Mouse (Mus musculus) small intestine, adult 2 months (tissue): Measurements from ENCODE around the gene Spdye4b. TPM values are rescaled to one million over a fixed set of nuclear protein-coding genes. Genes with fewer than 3 reads are reported as not detected.

Experiments
- H3K27ac ChIP-seq: fragments of 200-500 bp; 2 replicates; pipeline ENCODE4 v1.5.1; 2012; ENCODE audit warnings: low read depth, low read length, control low read depth, inconsistent platforms; ENCODE audit not compliant: insufficient read depth
- H3K27me3 ChIP-seq: fragments of 200-500 bp; 2 replicates; pipeline ENCODE4 v1.6.1; 2012; ENCODE audit warnings: mild to moderate bottlenecking, moderate library complexity, low read length, inconsistent platforms; ENCODE audit not compliant: control insufficient read depth, insufficient read depth
- H3K36me3 ChIP-seq: fragments of 200-500 bp; 2 replicates; pipeline ENCODE4 v1.6.1; 2012; ENCODE audit warnings: mild to moderate bottlenecking, low read length, control low read depth, inconsistent platforms; ENCODE audit not compliant: control insufficient read depth, insufficient read depth
- H3K4me1 ChIP-seq: fragments of 200-500 bp; 2 replicates; pipeline ENCODE4 v1.6.1; 2012; ENCODE audit warnings: low read length, inconsistent platforms, mixed read lengths; ENCODE audit not compliant: control insufficient read depth, insufficient read depth, insufficient read length
- H3K4me3 ChIP-seq: fragments of 200-500 bp; 2 replicates; pipeline ENCODE4 v1.5.1; 2012; ENCODE audit warnings: low read depth, mild to moderate bottlenecking, control low read depth, inconsistent platforms, low read length, moderate library complexity
- CTCF ChIP-seq: fragments of 200-500 bp; IDR thresholded peaks from 2 replicates; pipeline ENCODE4 v1.5.1; 2012; ENCODE audit warnings: low read depth, mild to moderate bottlenecking, control low read depth, inconsistent platforms, low read length, moderate library complexity, mixed read lengths; ENCODE audit not compliant: insufficient replicate concordance, insufficient read length; ENCODE audit errors: extremely low read depth
- POLR2A ChIP-seq: fragments of 200-500 bp; IDR thresholded peaks from 2 replicates; pipeline ENCODE4 v1.6.1; 2012; ENCODE audit warnings: low read depth, mild to moderate bottlenecking, control low read depth, inconsistent platforms, low read length, moderate library complexity
- WGBS: fragments of 180-500 bp; shearing (Covaris S2); methylation state at CpG from one replicate; pipeline ENCODE4 v1.1.7; 2018; 5-methylcytosine and 5-hydroxymethylcytosine counted together
- polyA plus RNA-seq: library from polyadenylated mRNA; depleted of rRNA; stranded (reverse); fragments of >200 nt; gene quantifications from 2 replicates; pipeline ENCODE4 v1.2.3, GENCODE M21; 2012

Gene Spdye4b
- polyA plus RNA-seq, 1 experiment: not detected

- Histone ChIP-seq H3K4me1 (no peaks in the 10 kb centered on the region), H3K4me3 (no peak overlapping the region), H3K27me3 (no peaks in the 10 kb centered on the region), H3K36me3 (no peaks in the 10 kb centered on the region), H3K27ac (no peak overlapping the region)
- TF ChIP-seq POLR2A (no peak), CTCF (0 out of 2 replicates have a peak, but pooled peaks have one; percentile 7)
- 46% methylated on average over 5 of the region's 5 CpGs for WGBS
Observed at GRCm38 (mm10) chr5:143148661-143149060, 32.2 kb upstream of the Spdye4b start.

GRCm38 (mm10) chr5:143149536-143149935 is 31.3 kb upstream of the Spdye4b start:
- WGBS: 92% methylated on average over 2 of the region's 2 CpGs
- H3K27me3 ChIP-seq: no peaks in the 10 kb centered on the region
- H3K4me3 ChIP-seq: no peak overlapping the region
- no peak for TF ChIP-seq CTCF
- no peak for TF ChIP-seq POLR2A
- H3K36me3 ChIP-seq: no peaks in the 10 kb centered on the region
- no peaks in the 10 kb centered on the region for H3K4me1 ChIP-seq
- no peak overlapping the region for H3K27ac ChIP-seq

DNA sequence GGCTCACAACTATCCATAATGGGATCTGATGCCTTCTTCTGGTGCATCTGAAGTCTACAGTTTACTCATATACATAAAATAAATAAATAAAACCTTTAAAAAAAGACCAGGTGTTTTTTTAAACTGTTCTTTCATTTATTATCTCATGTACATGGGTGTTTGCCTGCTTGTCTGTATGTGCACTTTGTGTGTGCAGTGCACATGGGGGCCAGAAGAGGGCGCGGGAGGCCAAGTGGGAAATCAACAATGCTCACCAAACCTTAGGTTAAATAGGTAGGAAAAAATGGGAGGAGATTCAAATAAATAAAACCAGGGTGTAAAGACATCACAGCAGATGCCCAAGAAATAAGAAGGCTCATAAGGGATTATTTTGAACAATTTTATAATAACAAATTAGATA is 30.8 kb upstream of the Spdye4b start:
- H3K27me3 ChIP-seq: no peaks in the 10 kb centered on the region
- no peak overlapping the region for H3K27ac ChIP-seq
- H3K4me3 ChIP-seq: no peak overlapping the region
- WGBS: 88% methylated on average over 2 of the region's 2 CpGs
- no peaks in the 10 kb centered on the region for H3K36me3 ChIP-seq
- H3K4me1 ChIP-seq: no peaks in the 10 kb centered on the region
- TF ChIP-seq POLR2A: no peak
- no peak for TF ChIP-seq CTCF

GRCm38 (mm10) chr5:143153756-143154155 is 27.1 kb upstream of the Spdye4b start:
- 0 out of 2 replicates have a peak, but pooled peaks cover 2% of the 10 kb centered on the region for H3K4me1 ChIP-seq
- no peak overlapping the region for H3K27ac ChIP-seq
- no peak for TF ChIP-seq POLR2A
- no peak for TF ChIP-seq CTCF
- H3K4me3 ChIP-seq: no peak overlapping the region
- H3K36me3 ChIP-seq: no peaks in the 10 kb centered on the region
- H3K27me3 ChIP-seq: peaks cover 15% of the 10 kb centered on the region
- WGBS: 82% methylated on average over 10 of the region's 10 CpGs

DNA sequence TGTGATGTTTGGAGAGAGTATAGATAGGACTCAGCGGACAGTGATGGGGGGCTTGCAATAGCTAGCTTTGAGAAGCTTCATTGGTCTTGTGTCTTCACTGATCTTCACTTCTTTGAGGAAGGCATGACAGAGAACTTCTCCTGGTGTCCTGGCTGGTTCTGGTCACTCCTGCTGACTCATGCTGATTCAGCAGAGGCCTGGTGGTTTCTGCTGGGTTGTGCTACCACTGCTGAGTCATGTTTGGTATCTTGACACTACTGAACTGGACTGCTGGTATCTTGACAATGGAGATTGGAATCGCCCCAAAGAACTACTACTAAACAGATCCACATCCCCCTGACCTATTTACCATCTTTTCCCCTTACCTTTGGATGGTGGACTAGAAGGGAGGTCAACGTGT is 25.3 kb upstream of the Spdye4b start:
- peaks cover 15% of the 10 kb centered on the region for H3K27me3 ChIP-seq
- H3K4me1 ChIP-seq: 0 out of 2 replicates have a peak, but pooled peaks cover 2% of the 10 kb centered on the region
- WGBS: 89% methylated on average over 3 of the region's 3 CpGs
- H3K4me3 ChIP-seq: no peak overlapping the region
- TF ChIP-seq CTCF (no peak), POLR2A (no peak)
- H3K27ac ChIP-seq: no peak overlapping the region
- H3K36me3 ChIP-seq: no peaks in the 10 kb centered on the region

GRCm38 (mm10) chr5:143165508-143166070 is 15.2 kb upstream of the Spdye4b start:
- Histone ChIP-seq H3K27ac (no peak overlapping the region), H3K27me3 (no peaks in the 10 kb centered on the region; the same call in 1 of the 2 replicates), H3K4me3 (peak overlapping the region; percentile 34), H3K4me1 (peaks cover 7% of the 10 kb centered on the region), H3K36me3 (no peaks in the 10 kb centered on the region)
- WGBS: 8% methylated on average over 18 of the region's 18 CpGs
- TF ChIP-seq POLR2A: no peak
- peak; percentile 16; the same call in 1 of the 2 replicates for TF ChIP-seq CTCF

GRCm38 (mm10) chr5:143175970-143176369 is 4.8 kb upstream of the Spdye4b start:
- Histone ChIP-seq H3K4me1 (peaks cover 2% of the 10 kb centered on the region; the same call in 1 of the 2 replicates), H3K36me3 (peaks cover 56% of the 10 kb centered on the region), H3K27ac (no peak overlapping the region), H3K27me3 (no peaks in the 10 kb centered on the region), H3K4me3 (no peak overlapping the region)
- WGBS: 91% methylated on average over 4 of the region's 4 CpGs
- TF ChIP-seq CTCF (no peak), POLR2A (no peak)
